Mouse (Mus musculus): Measurements from ENCODE around the gene Slc26a9.

DNA sequence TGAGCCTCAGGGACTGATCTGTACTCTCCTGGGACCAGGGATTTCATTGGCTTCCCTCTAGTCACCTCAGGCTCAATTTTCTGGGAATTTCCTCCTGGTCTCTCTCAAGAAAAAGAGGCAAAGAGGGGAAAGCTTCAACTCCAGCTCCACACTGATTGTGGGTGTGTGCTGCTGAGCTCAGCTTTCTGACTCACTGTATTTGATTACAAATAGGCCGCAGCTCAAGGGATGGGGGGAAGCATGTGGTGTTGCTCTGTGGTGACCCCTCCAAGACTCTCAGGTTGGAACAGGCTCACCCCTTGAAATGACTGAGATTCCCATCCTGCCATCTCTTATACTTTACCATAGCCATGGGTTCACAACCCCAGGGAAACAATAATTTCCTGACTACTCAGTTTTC, 67.6 kb downstream of the Slc26a9 start:
- no peak for TF ChIP-seq POLR2A (IDR thresholded peaks at IDR 0.05; ENCODE audit: extremely low read depth, insufficient read depth, low read length)
- no peak for TF ChIP-seq CTCF (IDR thresholded peaks at IDR 0.05; ENCODE audit: extremely low read depth, insufficient read depth, low read length)

Data from cortical plate, adult 2 months (tissue).